Mouse (Mus musculus) myocyte (in vitro differentiated cells): Measurements from ENCODE around the gene Cog3.

Experiments used
- CEBPB ChIP-seq: IDR thresholded peaks from 2 replicates; pipeline ENCODE4 v1.6.1; 2011; ENCODE audit warnings: mild to moderate bottlenecking, moderate library complexity; ENCODE audit not compliant: poor library complexity, insufficient read depth, severe bottlenecking
- E2F4 ChIP-seq: IDR thresholded peaks from one replicate; pipeline ENCODE4 v1.6.1; 2011; ENCODE audit warnings: mild to moderate bottlenecking, control low read depth, moderate library complexity; ENCODE audit not compliant: insufficient read depth
- MAX ChIP-seq: IDR thresholded peaks from one replicate; pipeline ENCODE4 v1.6.1; 2011; ENCODE audit warnings: low read depth, mild to moderate bottlenecking, control low read depth
- MYOD1 ChIP-seq, 3 experiments: IDR thresholded peaks; one replicate each; pipeline ENCODE4 v1.6.1; 2011; ENCODE audit warnings: control low read depth in 2 of 3, low read depth in 2 of 3, mild to moderate bottlenecking in 2 of 3, moderate library complexity in 1 of 3; ENCODE audit not compliant: insufficient read length in 2 of 3, control insufficient read depth in 1 of 3
- MYOG ChIP-seq, 3 experiments: IDR thresholded peaks; one replicate each; pipeline ENCODE4 v1.6.1; 2011; ENCODE audit warnings: control low read depth in 2 of 3, low read depth in 2 of 3, mild to moderate bottlenecking in 2 of 3; ENCODE audit not compliant: insufficient read length in 2 of 3, control insufficient read depth in 1 of 3, insufficient read depth in 1 of 3
- POLR2A ChIP-seq: IDR thresholded peaks from one replicate; pipeline ENCODE4 v1.6.1; 2011; ENCODE audit warnings: low read depth, mild to moderate bottlenecking, control low read depth, moderate library complexity; ENCODE audit not compliant: insufficient read length
- POLR2AphosphoS2 ChIP-seq: IDR thresholded peaks from one replicate; pipeline ENCODE4 v1.6.1; 2011; ENCODE audit warnings: low read depth, control low read depth; ENCODE audit not compliant: insufficient read length
- REST ChIP-seq: IDR thresholded peaks from one replicate; pipeline ENCODE4 v1.6.1; 2011; ENCODE audit warnings: mild to moderate bottlenecking, control low read depth, moderate library complexity; ENCODE audit not compliant: insufficient read depth, insufficient read length
- SRF ChIP-seq: IDR thresholded peaks from one replicate; pipeline ENCODE4 v1.6.1; 2011; ENCODE audit warnings: low read depth; ENCODE audit not compliant: control insufficient read depth, insufficient read length
- TCF12 ChIP-seq: IDR thresholded peaks from one replicate; pipeline ENCODE4 v1.6.1; 2011; ENCODE audit warnings: mild to moderate bottlenecking, control low read depth; ENCODE audit not compliant: poor library complexity, insufficient read depth, severe bottlenecking
- TCF3 ChIP-seq: IDR thresholded peaks from one replicate; pipeline ENCODE4 v1.6.1; 2011; ENCODE audit warnings: low read depth, control low read depth; ENCODE audit not compliant: insufficient read length
- USF1 ChIP-seq: IDR thresholded peaks from one replicate; pipeline ENCODE4 v1.6.1; 2011; ENCODE audit warnings: low read depth, mild to moderate bottlenecking, control low read depth, moderate library complexity

- no peak for TF ChIP-seq POLR2A
- no peak for TF ChIP-seq TCF12
- TF ChIP-seq MAX = no peak
- no peak for TF ChIP-seq POLR2AphosphoS2
- TF ChIP-seq E2F4 = no peak
- TF ChIP-seq CEBPB = no peak
- TF ChIP-seq USF1 = no peak
- no peak for TF ChIP-seq TCF3
- TF ChIP-seq REST = no peak
- no peak for TF ChIP-seq MYOD1 (IDR thresholded peaks at IDR 0.05; ENCODE audit: control insufficient read depth in 1 of 3, insufficient read length in 2 of 3, low read depth in 2 of 3)
- no peak for TF ChIP-seq MYOG (IDR thresholded peaks at IDR 0.05; ENCODE audit: control insufficient read depth in 1 of 3, insufficient read depth in 1 of 3, insufficient read length in 2 of 3, low read depth in 2 of 3)
- TF ChIP-seq SRF = no peak
These were observed 33.5 kb upstream of the Cog3 start for GRCm38 (mm10) chr14:75787794-75788175.
